Mouse (Mus musculus) cerebellum, postnatal 14 days (tissue): ENCODE measurements around the gene Gpr89.

ENCODE experiments used
- DNase-seq, 2 experiments: peaks; one replicate each; pipeline ENCODE4 v3.0.0; 2021; ENCODE audit warnings: mixed read lengths in 2 of 2

The Gpr89 gene

DNA sequence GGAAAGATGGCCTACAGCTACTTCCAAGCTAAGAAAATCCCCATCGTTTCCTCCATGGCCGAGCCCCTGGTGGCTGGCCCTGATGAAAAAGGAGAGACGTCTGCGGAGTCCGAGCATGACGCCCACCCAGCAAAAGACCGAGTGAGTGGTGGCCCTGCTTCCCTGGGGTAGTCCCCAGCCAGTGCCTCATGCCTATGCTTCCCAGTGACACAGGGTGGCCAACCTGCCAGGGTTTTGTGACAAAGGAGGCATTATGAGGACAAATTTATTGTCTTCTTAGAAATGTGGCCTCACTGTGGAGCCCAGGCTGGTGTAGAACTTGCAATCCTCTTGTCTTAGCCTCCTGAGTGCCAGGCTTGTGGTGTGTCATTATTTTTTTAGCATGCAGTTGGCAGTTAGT is 36.1 kb downstream of the Gpr89 start:
- no peak for DNase-seq

DNA sequence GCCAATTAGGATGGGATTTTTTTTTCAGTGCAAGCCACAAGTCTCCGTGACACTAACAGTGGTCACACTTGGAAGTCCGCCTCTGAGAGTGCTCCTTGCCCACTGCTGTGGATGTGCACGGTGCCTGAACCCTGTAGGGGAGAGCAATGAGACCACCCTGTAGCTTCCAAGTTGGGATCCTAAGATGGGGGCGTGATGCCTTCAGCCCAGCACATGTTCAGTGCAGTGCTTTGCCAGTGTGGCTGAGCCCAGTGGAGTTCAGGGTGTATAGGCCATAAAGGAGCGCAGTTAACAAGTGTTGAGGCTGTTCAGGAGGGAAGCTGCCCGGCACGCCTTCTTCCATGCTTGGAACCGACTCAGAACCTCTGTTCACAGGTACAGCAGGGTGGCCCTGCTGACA is 36.6 kb downstream of the Gpr89 start:
- DNase-seq = no peak

DNA sequence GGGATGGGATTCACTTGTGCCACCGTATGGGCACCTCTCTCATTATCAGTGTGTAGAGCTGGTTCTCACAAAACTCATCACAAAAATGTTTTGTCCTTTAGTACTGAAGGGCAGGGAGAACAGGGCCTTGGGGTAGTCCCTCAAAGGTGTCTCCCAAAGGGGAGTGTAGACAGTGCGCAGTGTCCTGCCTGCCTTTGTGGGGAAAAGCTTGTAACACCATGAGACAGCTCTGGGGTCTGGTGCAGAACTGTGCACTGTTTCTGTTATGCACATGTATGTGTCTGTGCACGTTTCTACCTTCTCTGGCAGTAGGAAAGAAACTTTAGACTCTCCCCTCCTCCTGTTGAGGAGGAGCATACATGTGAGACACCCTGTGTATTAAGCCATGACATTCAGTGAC is 37.3 kb downstream of the Gpr89 start:
- DNase-seq = no peak

DNA sequence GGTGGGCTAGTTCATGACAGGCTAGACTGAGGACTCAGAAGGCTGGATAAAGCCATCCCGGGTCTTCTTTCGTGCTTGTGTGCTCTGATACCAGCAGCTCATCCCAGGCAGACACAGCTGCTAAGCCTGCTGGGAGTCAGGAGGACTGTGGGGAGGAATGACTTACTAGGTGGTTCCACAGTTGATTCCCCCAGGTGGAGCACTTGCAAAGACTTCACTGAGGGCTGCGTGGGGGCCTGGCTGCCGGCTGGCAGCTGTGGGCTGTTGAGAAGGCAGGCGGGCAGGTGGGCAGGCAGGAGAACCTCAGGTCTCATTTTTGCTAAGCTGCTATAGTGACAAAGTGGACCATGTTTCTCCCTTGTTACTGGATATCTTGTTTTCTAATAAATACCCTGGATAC is 44.6 kb downstream of the Gpr89 start:
- no peak for DNase-seq

DNA sequence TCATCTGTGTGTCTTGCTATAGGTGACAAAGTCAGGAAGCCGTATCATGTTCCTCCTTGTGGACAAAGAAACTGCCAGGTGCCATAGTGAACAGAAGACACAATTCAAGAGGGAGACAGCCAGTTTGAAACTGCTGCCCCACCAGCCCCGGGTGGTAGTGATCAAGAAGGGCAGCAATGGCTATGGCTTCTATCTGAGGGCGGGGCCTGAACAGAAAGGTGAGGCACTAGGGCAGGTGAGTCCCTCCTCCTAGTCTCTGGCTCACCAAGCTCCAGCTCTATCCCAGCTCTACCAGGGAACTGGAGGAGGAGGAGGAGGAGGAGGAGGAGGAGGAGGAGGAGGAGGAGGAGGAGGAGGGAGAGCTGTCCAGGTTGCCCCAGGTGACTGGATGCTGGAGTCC is 49.3 kb downstream of the Gpr89 start:
- no peak for DNase-seq

DNA sequence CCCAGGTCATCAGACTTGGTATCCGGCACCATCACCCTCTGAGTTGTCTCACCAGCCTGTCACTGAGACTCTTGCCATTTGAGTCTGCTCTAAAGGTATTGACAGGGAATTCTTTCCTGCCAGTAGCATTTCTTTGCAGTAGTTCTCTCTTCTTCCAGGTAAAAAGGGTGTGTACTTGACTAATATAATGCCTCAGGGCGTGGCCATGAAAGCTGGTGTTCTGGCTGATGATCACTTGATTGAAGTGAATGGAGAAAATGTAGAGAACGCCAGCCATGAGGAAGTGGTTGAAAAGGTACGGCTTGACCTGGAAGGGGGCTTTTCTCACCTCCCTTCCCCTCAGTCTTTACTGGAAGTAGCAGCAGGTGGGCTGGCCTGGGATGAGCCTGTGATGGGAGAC is 50.8 kb downstream of the Gpr89 start:
- DNase-seq = no peak

DNA sequence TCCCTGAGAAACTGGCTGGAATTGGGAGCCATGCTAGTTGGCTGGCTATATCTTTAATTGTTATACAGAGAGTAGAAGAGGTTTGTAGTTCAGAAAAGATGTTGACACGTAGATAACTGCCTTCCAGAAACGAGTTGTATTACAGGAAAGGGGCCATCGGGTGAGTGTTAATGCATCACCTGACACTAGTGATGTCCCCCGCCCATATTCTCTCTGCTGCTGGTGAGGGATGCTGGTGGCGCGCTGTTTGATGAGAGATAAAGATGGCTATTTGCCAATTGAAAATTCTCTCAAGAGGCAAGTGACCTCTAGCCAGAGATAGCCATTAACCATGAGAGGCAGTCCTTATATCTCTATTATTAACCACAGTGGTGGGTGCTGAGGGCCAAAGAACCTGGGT is 52.6 kb downstream of the Gpr89 start:
- DNase-seq = no peak

DNA sequence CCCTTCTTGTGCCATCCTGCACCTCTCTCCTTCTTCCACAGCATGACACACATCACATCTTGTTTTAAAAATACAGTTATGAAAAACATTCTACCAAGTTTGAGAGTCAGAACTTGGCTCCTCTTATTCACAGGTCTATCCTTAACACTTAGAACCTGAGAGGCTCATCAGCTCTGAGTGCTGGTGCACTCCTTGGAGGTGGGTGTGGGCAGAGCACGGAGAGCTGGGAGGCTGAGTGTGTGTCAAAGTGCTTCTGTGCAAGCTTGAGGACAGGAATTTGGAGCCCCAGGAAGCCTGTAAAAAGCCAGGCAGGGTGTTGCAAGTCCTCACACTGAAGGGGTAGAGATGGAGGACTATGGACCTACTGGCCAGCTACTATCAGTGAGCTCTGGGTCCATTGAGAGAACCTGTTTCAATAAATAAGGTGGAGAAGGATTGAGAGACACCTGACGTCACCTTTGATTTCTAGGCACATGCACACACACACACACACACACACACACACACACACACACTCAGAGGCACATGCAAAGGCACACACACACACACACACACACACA is 55.9 kb downstream of the Gpr89 start:
- no peak for DNase-seq

DNA sequence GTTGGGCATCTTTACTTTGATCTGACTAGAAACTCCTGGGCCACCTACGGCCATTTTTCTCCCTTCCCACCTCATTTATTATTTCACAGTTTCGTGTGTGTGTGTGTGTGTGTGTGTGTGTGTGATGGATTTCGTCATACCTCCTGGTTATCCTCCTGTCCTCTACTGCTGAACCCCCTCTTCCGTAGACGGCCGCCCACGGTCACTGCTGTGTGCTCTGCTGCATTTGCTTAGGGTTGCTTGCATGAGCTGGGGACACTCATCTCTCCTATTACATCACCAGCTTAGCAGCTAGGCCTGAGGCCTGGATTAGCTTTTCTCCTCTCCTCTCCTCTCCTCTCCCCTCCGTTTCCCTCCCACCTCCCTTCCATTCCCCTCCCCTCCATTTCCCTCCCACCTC is 56.7 kb downstream of the Gpr89 start:
- no peak for DNase-seq

DNA sequence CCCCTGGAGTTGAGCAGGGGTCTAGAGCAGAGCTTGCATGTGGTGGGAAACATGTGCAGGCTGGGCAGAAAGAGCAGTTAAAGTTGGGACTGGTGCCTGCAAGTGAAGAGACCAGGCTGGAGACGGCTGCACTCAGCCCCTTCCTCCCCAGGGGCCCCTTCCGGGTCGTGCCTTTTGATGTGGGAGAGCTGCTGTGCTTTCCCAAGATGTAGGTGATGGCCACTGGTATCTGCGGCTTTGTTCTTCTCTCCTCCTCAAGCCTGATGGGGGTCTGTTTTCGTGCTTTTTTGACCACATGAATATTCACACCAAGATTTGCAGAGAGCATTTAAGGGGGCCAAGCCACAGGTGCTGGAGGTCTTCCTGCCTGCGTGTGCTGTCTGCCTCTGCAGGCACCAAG is 57.5 kb downstream of the Gpr89 start:
- DNase-seq = no peak

DNA sequence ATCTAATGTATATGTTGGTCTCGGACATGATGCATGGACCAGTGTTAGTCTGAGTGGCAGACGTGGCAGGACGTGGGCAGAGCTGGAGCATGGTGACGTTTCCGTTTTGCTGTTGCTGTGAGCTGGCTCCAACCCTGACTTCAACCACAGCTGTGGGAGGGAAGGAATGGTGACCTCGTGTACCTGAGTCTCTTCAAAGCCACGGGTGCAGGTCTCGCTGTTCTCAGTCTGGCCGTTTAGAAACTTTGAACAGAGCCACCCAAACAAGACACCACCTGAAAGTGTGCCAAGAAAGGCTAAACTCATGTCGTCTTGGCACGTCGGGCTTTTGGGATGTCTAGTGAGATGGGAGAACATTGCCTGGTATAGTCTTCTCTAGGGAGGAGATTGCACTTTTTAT is 58.2 kb downstream of the Gpr89 start:
- no peak for DNase-seq

DNA sequence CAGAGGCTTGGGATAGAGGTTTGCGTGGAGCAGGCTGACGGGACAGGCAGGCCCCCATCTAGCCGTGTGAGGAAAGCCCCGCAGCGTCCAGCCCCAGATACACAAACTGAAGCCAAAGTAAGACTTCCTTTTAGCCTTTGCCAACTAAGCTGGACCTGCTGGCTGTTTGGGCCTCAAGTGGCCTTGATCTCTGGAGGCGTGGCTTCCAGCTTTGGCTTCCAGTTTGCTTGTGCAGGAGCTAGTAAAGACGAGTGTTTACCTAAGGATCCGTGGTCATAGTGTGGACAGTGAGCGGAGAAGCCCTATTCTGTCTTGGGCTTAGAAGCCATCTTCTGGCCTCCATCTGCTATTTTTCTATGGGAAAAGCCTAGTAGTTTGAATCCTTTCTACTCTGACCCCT is 59.3 kb downstream of the Gpr89 start:
- DNase-seq = no peak

DNA sequence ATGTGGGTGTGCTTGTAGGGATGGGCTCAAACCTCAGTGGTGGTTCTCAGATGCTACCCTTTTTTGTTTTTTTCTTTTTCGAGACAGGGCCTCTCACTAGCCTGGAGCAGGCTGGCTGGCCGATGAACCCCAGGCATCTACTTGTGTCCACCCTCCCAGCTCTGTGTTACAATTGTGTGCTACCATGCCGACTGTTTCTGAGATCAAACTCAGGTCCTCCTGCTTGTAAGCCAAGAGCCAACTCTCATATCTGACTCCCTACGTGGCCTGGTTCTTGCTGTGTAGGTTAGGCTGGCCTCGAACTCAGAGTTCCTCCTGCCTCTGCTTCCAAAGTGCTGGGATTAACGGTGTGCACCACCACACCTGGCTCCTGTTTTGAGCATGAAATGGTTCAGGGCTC is 60.0 kb downstream of the Gpr89 start:
- no peak for DNase-seq

DNA sequence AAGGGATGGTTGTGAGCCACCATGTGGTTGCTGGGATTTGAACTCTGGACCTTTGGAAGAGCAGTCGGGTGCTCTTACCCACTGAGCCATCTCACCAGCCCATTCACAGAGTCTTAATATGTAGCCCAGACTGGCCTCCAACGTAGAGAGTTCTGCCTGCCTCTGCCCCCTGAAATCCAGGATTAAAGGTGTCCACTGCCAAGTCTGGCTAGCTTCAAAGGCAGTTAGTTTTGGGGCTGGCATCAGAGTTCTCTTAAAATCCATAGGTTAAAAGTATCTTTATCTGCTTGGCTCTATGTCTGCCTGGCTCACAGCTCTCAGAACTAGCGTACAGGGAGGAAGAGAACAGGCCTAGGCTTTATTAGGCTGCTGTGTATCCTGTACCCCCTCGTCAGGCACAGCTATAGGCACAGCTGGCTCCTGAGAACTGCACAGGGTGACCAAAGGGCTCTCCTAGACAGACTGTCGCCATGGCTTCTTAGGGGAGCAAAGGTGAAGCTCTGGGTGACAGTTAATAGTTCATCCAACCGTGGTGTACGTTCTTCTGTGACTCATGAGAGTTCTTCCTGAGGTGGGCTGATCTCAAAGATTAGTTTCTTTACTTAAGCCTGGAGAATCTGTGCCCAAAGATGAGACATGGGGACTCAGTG is 66.0 kb downstream of the Gpr89 start:
- no peak for DNase-seq

DNA sequence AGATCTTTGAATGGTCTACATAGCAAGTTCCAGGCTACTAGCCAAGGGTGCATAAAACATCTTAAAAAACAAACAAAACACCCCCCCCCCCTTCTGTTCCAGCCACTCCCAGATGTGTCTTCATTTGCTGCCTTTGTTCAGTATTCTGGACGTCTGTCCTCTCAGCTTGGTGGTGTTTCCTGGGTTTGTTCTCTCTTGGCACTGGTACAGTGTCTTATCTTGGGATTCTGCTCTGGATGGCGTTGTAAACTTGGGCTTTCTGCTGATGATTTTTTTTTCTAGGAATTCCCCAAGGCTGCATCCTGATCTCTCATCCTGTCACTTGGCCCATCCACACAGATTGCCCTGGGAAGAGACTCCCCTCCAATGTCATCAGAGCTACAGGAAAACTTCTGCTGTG is 68.7 kb downstream of the Gpr89 start:
- DNase-seq = no peak

DNA sequence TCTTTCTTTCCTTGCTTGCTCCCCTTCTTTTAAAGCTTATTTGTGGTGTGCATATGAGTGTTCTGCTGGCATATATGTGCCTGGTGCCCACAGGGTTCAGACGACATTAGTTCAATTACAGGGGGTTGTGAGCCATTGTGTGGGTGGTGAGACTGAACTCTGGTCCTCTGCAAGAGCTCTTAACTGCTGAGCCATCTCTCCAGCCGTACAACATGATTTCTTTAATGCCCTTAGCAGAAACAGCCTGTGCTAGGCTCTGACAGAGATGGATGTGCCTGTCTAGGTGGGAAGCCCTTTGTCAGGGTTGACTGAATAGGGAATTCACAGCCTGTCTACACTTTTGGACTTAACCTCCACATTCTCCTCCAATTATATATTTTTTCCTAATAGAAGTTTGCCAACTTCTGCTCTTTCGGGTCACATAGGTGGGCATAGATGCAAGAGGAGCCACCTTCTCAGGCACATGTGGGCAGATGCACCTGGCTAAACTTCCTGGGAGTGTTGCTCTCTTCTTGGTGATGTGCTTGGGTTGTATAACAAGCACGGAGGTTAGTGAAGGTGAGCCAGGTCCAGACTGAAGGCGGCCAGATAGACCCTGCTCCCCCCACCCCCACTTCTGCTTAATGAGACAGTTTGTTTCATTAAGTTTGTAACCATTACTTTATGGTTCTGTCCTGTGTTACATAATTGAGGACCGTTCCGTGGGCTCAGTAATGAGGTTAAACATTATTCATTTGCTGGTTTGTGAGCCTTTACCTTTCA is 70.4 kb downstream of the Gpr89 start:
- no peak for DNase-seq

DNA sequence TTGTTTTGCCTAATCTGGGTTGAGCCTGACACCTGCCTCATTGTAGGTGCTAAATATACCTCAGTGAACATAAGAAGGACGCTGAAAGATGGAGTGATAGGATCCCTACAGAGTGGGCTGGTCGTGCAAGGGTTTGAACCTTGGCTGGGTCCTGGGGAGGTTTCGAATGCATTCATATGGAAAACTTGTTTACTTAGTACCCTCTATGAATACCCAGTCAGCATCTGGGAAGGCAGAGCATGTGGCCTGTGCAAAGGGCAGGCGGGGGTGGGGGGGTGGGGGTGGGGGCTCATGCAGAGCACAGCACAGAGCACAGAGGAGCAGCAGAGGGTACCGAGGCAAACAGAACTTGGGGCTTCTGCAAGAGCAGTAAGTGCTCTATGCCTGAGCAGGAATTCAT is 72.2 kb downstream of the Gpr89 start:
- DNase-seq = no peak

DNA sequence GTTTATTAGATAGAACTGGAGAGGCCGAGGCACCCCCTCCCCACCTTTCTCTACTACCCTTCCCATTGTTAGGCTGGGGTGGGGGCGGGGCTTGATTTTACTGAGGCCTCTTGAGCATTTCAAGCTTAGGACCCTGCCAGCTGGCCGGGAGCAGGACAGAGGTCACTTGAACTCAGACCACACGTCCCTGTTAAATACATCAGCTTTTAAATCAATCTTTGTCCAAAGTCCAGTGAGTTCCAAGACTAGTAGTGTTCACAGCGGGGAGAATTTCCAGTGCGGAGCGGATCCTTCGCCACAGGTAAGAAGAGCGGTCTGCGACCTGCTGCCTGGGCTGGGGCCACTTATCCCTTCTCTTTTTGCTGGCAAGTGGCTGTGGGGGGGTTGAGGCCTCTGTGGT is 75.3 kb downstream of the Gpr89 start:
- DNase-seq = no peak

DNA sequence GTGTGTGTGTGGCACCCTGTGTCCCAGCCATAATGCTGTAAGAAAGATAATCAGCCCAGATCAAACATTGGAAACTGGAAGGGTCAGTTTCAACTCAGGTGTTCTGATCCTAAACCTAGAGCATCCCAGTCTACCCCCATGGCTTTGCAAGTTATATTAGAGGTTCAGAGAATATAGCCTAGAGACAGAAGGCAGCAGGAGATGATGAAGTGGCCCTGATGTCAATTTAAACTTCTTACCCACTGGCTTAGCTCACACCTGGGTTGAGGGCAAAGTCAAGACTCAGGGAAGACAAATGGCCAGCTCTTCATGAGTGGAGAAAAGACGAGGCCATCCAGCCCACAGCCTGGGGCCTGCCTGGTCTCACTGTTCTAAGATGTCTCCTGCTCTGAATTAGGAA is 76.2 kb downstream of the Gpr89 start, which contains the start of the genes Pdzk1 and Cd160:
TSS of gene Pdzk1 (plus strand) at position 301 of the 400 bp plus-strand sequence.
TSS of gene Cd160 (minus strand) at position 368 of the 400 bp plus-strand sequence.
- no peak for DNase-seq

DNA sequence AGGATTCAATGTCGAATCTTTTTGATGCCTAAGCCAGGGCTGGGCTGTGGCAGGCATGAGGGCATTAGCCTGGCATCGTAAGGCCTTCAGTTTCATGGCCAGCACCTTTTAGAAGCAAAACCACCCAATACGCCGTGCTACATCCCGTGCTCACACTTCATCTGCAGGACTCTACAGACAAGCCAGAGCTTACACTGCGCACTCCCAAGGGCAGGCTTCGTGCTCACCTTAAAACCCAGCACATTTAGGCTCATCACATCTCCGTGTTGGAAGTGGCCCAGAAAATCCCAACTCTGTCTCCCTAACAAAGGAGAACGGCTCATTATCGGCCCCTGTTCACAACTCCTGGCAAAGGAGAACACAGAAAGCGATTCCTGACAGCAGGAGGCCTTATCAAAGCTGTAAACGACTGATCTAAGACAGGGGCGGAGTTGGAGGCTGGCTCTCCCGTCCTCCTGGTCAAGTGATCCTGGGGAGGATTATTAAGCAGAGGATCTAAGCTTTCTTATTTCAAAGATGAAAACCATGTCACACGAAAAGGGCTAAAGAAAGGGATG is 76.8 kb downstream of the Gpr89 start:
- DNase-seq = no peak

DNA sequence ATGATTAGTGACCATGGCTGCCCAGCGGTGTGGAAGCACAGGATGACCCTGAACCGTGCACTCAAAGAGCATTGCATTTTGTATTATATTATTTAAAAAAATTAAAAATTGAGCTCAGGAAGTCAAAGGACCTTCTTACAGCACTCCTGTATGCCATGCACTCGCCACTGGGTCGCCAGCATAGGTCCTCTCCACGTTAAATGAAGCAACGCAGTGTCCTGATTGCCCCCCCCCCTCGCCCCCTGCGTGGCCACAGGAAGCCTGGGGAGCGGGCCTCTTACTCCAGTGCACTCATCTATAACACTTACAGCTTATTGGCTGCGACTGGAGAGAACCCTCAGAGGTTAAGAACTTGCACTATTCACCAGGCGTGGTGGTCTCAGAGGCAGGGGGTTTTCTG is 79.9 kb downstream of the Gpr89 start:
- DNase-seq = no peak

DNA sequence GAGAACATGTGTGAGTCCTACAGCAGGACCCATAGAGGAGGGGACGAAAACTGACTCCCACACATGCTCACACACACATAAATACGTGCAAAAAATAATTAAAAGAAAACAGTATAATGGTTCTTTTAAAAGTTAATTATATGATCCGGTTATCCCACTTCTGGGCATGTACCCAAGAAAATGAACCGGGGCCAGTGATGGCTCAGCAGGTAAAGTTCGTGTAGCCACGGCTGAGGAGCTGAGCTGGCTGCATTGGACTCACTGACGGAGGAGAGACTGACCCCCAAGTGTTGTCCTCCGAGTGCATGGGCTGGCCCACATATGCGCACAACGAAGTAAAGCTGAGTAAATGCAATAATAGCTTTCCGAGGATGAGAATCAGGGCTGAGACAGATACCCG is 80.5 kb downstream of the Gpr89 start:
- no peak for DNase-seq

DNA sequence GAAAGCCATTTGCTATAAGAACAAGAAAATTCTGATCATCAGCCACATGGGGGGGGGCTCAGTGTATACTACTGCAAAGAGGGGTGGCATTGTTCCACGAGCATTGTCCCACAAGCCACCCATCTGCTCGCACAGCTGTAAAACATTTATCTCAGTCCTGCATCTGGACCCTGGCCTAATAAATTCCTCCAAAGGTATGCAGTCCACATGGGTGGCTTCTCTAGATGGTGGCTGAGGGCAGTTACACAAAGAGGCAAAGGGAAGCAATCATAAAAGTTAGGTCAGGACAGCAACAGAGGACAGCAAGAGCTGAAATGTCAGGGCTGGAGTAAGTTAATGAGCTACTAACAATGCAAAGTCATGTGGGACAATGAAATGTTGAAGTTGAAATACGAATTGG is 81.4 kb downstream of the Gpr89 start:
- DNase-seq = no peak

DNA sequence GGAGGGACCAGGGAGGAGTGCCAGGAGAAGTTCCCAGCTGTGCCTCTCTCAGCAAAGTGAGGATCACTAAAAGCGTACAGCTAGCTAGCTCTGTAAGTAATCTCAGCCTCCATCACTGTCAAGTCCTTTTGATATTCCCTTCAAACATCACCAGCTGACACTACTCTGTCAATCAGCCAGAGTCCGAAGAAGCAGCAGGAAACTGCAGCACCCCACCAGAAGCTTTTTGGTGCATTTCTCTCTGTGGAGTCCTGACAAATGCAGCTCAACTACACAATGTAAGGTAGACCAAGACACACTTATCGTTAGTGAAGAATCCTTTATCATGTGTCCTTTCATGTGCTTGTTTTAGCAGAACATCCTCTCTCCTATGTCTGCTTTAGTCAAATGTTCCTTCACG is 83.6 kb downstream of the Gpr89 start:
- DNase-seq = no peak
